Mouse (Mus musculus) G1E-ER4 (cell line): ENCODE measurements around the gene Ctbp2. TPM values are rescaled to one million over a fixed set of nuclear protein-coding genes. Genes with fewer than 3 reads are reported as not detected.

Source experiments
- GATA1 ChIP-seq: IDR thresholded peaks from one replicate; pipeline ENCODE4 v1.8.0; 2012; ENCODE audit warnings: low read length, inconsistent platforms
- polyA plus RNA-seq: library from polyadenylated mRNA; stranded (reverse); fragments of >175 nt; gene quantifications from 2 replicates; pipeline ENCODE4 v1.2.3, GENCODE M21; 2012

Gene Ctbp2
- polyA plus RNA-seq, 1 experiment, result 64.6 TPM

DNA sequence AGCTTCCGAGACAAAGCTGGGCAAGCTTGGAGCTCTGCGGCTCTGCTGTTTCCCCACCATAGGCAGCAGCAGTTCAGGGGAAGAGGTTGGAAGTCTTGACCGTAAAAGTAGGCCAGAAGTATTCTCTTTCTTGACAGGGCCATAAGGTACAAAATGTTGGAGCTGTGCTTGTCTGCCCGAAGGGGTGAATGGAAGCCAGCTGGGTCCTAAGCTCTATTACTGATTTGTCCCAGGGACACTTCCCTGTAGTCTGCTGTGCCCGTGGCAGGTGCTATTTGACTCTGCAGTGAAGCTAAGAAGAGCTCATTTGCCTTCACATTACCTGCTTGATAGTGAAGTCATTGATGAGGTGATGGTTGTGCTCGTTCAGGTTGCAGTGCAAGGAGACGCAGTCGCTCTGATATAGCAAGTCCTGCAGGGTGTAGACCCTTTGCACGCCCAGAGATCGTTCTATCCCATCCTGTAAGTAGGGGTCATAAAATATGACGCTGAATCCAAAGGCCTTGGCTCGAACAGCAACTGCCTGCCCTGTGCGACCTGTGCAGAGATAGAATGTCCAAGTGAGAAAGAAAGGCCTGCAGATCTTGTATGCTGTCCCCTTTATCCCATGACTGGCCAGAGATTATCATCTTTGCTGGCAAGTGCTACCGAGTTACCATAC lies 132.8 kb downstream of the Ctbp2 start:
- no peak for TF ChIP-seq GATA1

GRCm38 (mm10) chr7:132989839-132990238 lies 134.3 kb downstream of the Ctbp2 start:
- no peak for TF ChIP-seq GATA1

- no peak for TF ChIP-seq GATA1
These were observed 141.5 kb downstream of the Ctbp2 start for GRCm38 (mm10) chr7:132982639-132983038.

DNA sequence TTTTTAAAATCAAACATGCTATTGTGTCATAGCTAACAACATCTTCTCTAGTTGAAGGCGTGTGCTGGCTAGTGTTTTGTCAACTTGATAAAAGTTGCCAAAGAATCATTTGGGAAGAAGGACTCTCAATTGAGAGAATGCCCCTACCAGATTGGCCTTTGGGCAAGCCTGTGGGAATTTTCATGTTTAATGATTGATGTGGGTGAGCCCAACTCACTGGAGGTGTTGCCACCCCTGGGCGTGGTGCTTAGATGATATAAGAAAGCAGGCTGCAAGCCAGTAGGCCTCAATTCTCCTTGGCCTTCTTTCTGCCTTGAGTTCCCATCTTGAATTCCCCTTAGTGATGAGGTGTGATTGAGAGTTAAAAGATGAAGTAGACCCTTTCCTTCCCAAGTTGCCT lies 146.2 kb downstream of the Ctbp2 start:
- TF ChIP-seq GATA1, result no peak

GRCm38 (mm10) chr7:132976079-132976478 lies 148.1 kb downstream of the Ctbp2 start:
- TF ChIP-seq GATA1, result no peak

DNA sequence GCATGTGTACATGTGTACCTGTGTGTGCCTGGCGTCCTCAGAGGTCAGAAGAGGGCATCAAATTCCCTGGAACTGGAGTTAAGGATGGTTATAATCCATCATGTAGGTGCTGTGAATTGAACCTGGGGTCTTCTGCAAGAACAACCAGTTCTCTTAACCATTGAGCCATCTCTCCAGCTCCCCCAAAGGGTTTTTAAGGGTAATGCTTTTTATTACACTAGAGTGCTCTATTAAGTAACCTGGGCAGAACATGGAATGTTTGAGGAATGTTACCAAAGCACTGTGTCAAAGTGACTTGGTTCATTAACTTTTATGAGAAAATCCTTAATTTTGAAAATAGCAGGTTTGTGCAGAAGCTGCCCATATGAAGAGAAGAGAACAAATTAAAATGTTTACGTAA lies 152.1 kb downstream of the Ctbp2 start:
- no peak for TF ChIP-seq GATA1

GRCm38 (mm10) chr7:132965707-132966106 lies 158.4 kb downstream of the Ctbp2 start:
- no peak for TF ChIP-seq GATA1

DNA sequence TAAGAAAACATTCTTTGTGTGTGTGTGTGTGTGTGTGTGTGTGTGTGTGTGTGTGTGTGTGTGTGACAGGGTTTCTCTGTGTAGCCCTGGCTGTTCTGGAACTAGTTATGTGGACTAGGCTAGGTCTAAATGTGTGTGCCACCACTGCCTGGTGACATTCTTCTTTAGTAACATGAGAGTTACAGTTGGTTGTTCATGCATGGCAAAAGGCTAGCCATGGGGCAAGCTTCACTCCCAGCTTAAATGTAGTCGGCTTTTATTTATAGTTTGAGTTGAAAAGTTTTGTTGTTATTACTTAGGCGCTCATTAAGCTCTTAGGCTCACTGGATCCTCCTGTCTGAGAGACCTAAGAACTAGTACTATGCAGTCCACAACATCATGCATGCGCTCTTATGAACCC lies 159.8 kb downstream of the Ctbp2 start:
- no peak for TF ChIP-seq GATA1

DNA sequence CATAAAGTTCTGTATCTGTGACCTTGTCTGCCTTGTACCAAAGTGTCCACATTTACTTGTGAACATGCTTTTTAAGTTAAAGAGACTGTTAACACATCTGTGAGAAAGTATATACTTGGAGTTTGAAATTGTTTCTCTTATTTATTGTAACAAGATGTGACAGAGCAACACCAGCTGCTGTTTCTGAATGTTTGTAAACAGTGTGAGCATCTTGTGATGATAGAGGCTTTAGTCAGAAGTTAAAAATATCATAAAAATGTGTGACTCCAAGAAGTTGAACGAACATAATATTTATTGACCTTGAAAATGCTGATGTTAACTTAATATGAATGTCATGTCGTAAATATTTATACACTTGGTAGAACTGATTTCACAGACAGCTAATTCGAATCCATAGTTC lies 173.5 kb downstream of the Ctbp2 start:
- TF ChIP-seq GATA1, result no peak

GRCm38 (mm10) chr7:132949968-132950367 lies 174.2 kb downstream of the Ctbp2 start:
- no peak for TF ChIP-seq GATA1

GRCm38 (mm10) chr7:132940569-132940968 lies 183.6 kb downstream of the Ctbp2 start:
- TF ChIP-seq GATA1, result no peak

GRCm38 (mm10) chr7:132939118-132939517 lies 185.0 kb downstream of the Ctbp2 start:
- TF ChIP-seq GATA1, result no peak

Other genes starting within 250 kb of the Ctbp2 start
- 2.0 and 2.2 TPM in 2 replicates for gene Zranb1, start 193.2 kb downstream of the Ctbp2 start, polyA plus RNA-seq
- gene Fgfr2, start 1.0 kb downstream of the Ctbp2 start, polyA plus RNA-seq, result not detected in 2 replicates